Mouse (Mus musculus) testis, postnatal 10 days (tissue): ENCODE measurements around the gene Olfr978.
"Not testable (repeated sequence)": the region's sequence is repeated elsewhere in the genome, so short reads cannot be mapped to it uniquely, and the experiment has no call there.

Experiments
- DNase-seq: peaks from one replicate; pipeline ENCODE4 v3.0.0; 2021; ENCODE audit warnings: low spot score

Gene Olfr978

GRCm38 (mm10) chr9:39991813-39992212 is at the start of gene Olfr978:
Olfr978 (plus strand) TSS chr9:39992113.
- no peak for DNase-seq

- no peak for DNase-seq
These were observed 40.0 kb upstream of the Olfr978 start, which contains the start of gene Olfr975 for GRCm38 (mm10) chr9:39951946-39952345. Olfr975 (minus strand) TSS chr9:39952046.

- not testable (repeated sequence) for DNase-seq
These were observed 30.9 kb upstream of the Olfr978 start, which contains the start of gene Olfr976 for GRCm38 (mm10) chr9:39961033-39961432. Olfr976 (minus strand) TSS chr9:39961133.

GRCm38 (mm10) chr9:39976581-39977145 is 15.2 kb upstream of the Olfr978 start:
- not testable (repeated sequence) for DNase-seq

DNA sequence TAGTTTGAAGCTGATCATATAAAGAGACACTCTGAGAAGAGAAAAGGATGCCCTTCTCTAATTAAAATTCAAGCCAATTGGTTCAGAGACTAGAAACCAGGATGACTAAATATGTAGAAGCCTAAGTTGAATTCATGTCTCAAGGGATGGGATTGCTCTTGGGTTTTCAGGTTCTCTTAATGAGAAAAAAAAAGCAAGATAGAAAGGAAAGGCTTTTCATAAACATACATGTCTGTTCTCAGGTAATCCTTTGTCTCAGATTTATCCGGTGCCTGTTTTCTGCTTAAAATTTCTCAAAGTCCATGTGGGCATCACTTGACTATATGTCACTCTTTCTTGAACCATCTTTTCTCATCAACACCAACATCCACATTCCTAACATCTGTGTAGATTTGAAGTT is 11.5 kb downstream of the Olfr978 start, which contains the start of gene Olfr979:
Gene Olfr979, minus strand, starts transcription at position 101 of the 400 bp plus-strand sequence.
- DNase-seq, result no peak

GRCm38 (mm10) chr9:40009482-40009881 is 17.6 kb downstream of the Olfr978 start, which contains the start of gene Olfr980:
Olfr980 (minus strand) TSS chr9:40009582.
- no peak for DNase-seq

GRCm38 (mm10) chr9:40021164-40021563 is 29.3 kb downstream of the Olfr978 start, which contains the start of gene Olfr981:
Olfr981 (plus strand) TSS chr9:40021464.
- DNase-seq, result no peak
